ENCODE assay signal across 29 mouse cellular contexts in the genomic region with DNA sequence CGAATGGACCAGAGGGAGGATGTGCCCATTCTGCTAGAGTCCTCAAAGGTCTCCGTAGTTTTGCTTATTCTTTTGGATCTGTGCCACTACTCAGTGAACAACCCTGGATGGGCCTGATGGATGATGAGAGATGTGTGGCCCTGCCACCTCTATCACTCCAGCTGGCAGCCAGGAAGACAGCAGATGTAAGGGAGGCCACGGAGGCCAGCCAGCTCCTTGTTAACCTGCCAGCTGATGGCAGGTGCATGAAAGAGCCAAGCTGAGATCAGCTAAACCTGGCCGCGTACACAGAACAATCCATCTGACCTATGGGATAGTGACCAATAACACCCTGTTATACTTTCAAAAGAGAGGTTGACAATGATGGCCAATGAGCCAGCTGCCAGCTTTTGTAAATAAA.
DNase-seq lines count a peak whose midpoint lies in the region; ATAC-seq and TF ChIP-seq lines count a peak whose summit lies in the region.
"Had no signal": no experiment of that assay in that cellular context is flagged by ENCODE, and none has a peak within 500 bp of the region (broad histone marks: within the 10 kb centered on the region; RNA-seq: fewer than 3 reads in every experiment).

No protein-coding gene starts in this region.

- ATAC-seq in cerebellum, adult (ENCODE audit: insufficient number of reproducible peaks, low FRiP score, low TSS enrichment): peak; percentile 53; the same call in 1 of the 2 replicates
- 0 out of 2 replicates have a peak, but pooled peaks have one; percentile 15 for ATAC-seq in hindbrain, embryonic 15.5 days (ENCODE audit: low FRiP score, low read depth)
- ATAC-seq in hindbrain, embryonic 13.5 days (ENCODE audit: low FRiP score): no peak
- ATAC-seq in liver, embryonic 11.5 days (replicated peaks; ENCODE audit: low FRiP score): no peak
- ATAC-seq: activated CD4-positive, CD25-positive, alpha-beta regulatory T cell, adult 4 months; forebrain, postnatal 0 days; midbrain, embryonic 16.5 days had no signal

- no peak overlapping the region for H3K4me2 ChIP-seq in hindbrain, embryonic 15.5 days
- no peak overlapping the region for H3K4me2 ChIP-seq in hindbrain, embryonic 13.5 days
- H3K4me2 ChIP-seq in liver, embryonic 11.5 days: no peak overlapping the region
- H3K4me2 ChIP-seq: embryonic facial prominence, embryonic 13.5 days; heart, embryonic 15.5 days; lung, embryonic 15.5 days; neural tube, embryonic 12.5 days had no signal

- H3K4me1 ChIP-seq in hindbrain, embryonic 15.5 days (replicated peaks): no peaks in the 10 kb centered on the region
- no peaks in the 10 kb centered on the region for H3K4me1 ChIP-seq in hindbrain, embryonic 13.5 days (replicated peaks)
- H3K4me1 ChIP-seq in liver, adult 2 months (ENCODE audit: control insufficient read depth, insufficient read depth, low read length): peaks cover 3% of the 10 kb centered on the region; the same call in 1 of the 2 replicates
- H3K4me1 ChIP-seq in liver, embryonic 11.5 days (replicated peaks; ENCODE audit: control insufficient read depth, insufficient read depth, low read length): no peaks in the 10 kb centered on the region
- H3K4me1 ChIP-seq: embryonic facial prominence, embryonic 13.5 days; heart, embryonic 10.5 days; heart, embryonic 15.5 days; lung, embryonic 15.5 days; midbrain, embryonic 10.5 days; neural tube, embryonic 12.5 days had no signal

- H3K9ac ChIP-seq in hindbrain, embryonic 15.5 days: no peak overlapping the region
- no peak overlapping the region for H3K9ac ChIP-seq in hindbrain, embryonic 13.5 days
- H3K9ac ChIP-seq in liver, adult 2 months (ENCODE audit: low read depth, low read length): no peak overlapping the region
- H3K9ac ChIP-seq in liver, embryonic 11.5 days (ENCODE audit: low read depth, low read length): no peak overlapping the region
- H3K9ac ChIP-seq: embryonic facial prominence, embryonic 13.5 days; forebrain, postnatal 0 days; heart, embryonic 15.5 days; lung, embryonic 15.5 days; neural tube, embryonic 12.5 days had no signal

- WGBS in hindbrain, embryonic 15.5 days: 64% methylated on average over 5 of the region's 5 CpGs
- WGBS in hindbrain, embryonic 13.5 days: 79% methylated on average over 5 of the region's 5 CpGs
- WGBS in liver, adult 2 months: 47% methylated on average over 5 of the region's 5 CpGs
- WGBS in liver, embryonic 11.5 days: 78% methylated on average over 5 of the region's 5 CpGs

- TF ChIP-seq POLR2A in liver, adult 2 months (IDR thresholded peaks at IDR 0.05; ENCODE audit: extremely low read depth, insufficient read depth, low read length): no peak

- no peak overlapping the region for H3K27ac ChIP-seq in hindbrain, embryonic 15.5 days (replicated peaks)
- no peak overlapping the region for H3K27ac ChIP-seq in hindbrain, embryonic 13.5 days
- no peak overlapping the region for H3K27ac ChIP-seq in liver, adult 2 months (replicated peaks; ENCODE audit: insufficient read depth, low read depth, low read length)
- no peak overlapping the region for H3K27ac ChIP-seq in liver, embryonic 11.5 days (ENCODE audit: low read depth, low read length)
- H3K27ac ChIP-seq: embryonic facial prominence, embryonic 13.5 days; heart, embryonic 10.5 days; heart, embryonic 15.5 days; kidney, postnatal 0 days; lung, embryonic 15.5 days; midbrain, embryonic 10.5 days; neural tube, embryonic 12.5 days; stomach, postnatal 0 days had no signal

- DNase-seq in cerebellum, adult 11 months: no peak
- DNase-seq in liver, adult 2 months (ENCODE audit: extremely low read depth, low read depth, low spot score): peak; percentile 74
- DNase-seq in liver, embryonic 11.5 days (ENCODE audit: low spot score): no peak
- DNase-seq in urinary bladder, postnatal 14 days (ENCODE audit: low spot score): no peak
- DNase-seq in frontal cortex, postnatal 25 days (ENCODE audit: low spot score in 2 of 2): no peak
- DNase-seq: adrenal gland, adult 2 months; forebrain, postnatal 0 days; gastrocnemius, postnatal 10 days; kidney, adult 2 months; kidney, postnatal 4 days; liver; right cerebral cortex, postnatal 4 days; thymus, adult 18-20 months; thymus, postnatal 25 days had no signal

- H3K36me3 ChIP-seq in hindbrain, embryonic 15.5 days: no peaks in the 10 kb centered on the region
- H3K36me3 ChIP-seq in hindbrain, embryonic 13.5 days: no peaks in the 10 kb centered on the region
- no peaks in the 10 kb centered on the region for H3K36me3 ChIP-seq in liver, adult 2 months (ENCODE audit: control insufficient read depth, insufficient read depth, low read length)
- no peaks in the 10 kb centered on the region for H3K36me3 ChIP-seq in liver, embryonic 11.5 days (ENCODE audit: control insufficient read depth, insufficient read depth, low read length)
- H3K36me3 ChIP-seq: embryonic facial prominence, embryonic 13.5 days; heart, embryonic 10.5 days; heart, embryonic 15.5 days; lung, embryonic 15.5 days; midbrain, embryonic 10.5 days; neural tube, embryonic 12.5 days had no signal

- H3K4me3 ChIP-seq in hindbrain, embryonic 15.5 days: no peak overlapping the region
- H3K4me3 ChIP-seq in hindbrain, embryonic 13.5 days: no peak overlapping the region
- H3K4me3 ChIP-seq in liver, adult 2 months (ENCODE audit: insufficient read depth, low read depth, low read length): no peak overlapping the region
- H3K4me3 ChIP-seq in liver, embryonic 11.5 days (ENCODE audit: low read depth, low read length): no peak overlapping the region
- H3K4me3 ChIP-seq: embryonic facial prominence, embryonic 13.5 days; heart, embryonic 10.5 days; heart, embryonic 15.5 days; lung, embryonic 15.5 days; midbrain, embryonic 10.5 days; myocyte; neural tube, embryonic 12.5 days had no signal

- no peaks in the 10 kb centered on the region for H3K27me3 ChIP-seq in hindbrain, embryonic 15.5 days
- H3K27me3 ChIP-seq in hindbrain, embryonic 13.5 days: no peaks in the 10 kb centered on the region
- no peaks in the 10 kb centered on the region for H3K27me3 ChIP-seq in liver, adult 2 months (ENCODE audit: control insufficient read depth, insufficient read depth, low read length)
- no peaks in the 10 kb centered on the region for H3K27me3 ChIP-seq in liver, embryonic 11.5 days (replicated peaks; ENCODE audit: control insufficient read depth, insufficient read depth, low read length)
- H3K27me3 ChIP-seq: CH12.LX; embryonic facial prominence, embryonic 13.5 days; heart, embryonic 15.5 days; neural tube, embryonic 12.5 days had no signal

- H3K79me2 ChIP-seq in liver, adult 2 months (ENCODE audit: control insufficient read depth, insufficient read depth, low read length): no peaks in the 10 kb centered on the region

- no peak for TF ChIP-seq CTCF in liver, adult 2 months (IDR thresholded peaks at IDR 0.05; ENCODE audit: low read depth, low read length)

- H3K9me3 ChIP-seq in hindbrain, embryonic 15.5 days: no peaks in the 10 kb centered on the region
- H3K9me3 ChIP-seq in hindbrain, embryonic 13.5 days: no peaks in the 10 kb centered on the region
- H3K9me3 ChIP-seq in liver, embryonic 11.5 days (ENCODE audit: control insufficient read depth, low read length): peaks cover 2% of the 10 kb centered on the region; the same call in 1 of the 2 replicates
- H3K9me3 ChIP-seq: embryonic facial prominence, embryonic 13.5 days; heart, embryonic 10.5 days; heart, embryonic 15.5 days; lung, embryonic 15.5 days; midbrain, embryonic 10.5 days; neural tube, embryonic 12.5 days had no signal

Comparison
In these comparisons a context has a peak if more than half of its experiments do, and no peak if none do; other contexts are left out.
1. ATAC-seq: peak in cerebellum, adult (single experiment) and hindbrain, embryonic 15.5 days (single experiment); none in hindbrain, embryonic 13.5 days (single experiment) and liver, embryonic 11.5 days (single experiment).